Mouse (Mus musculus) thymus, postnatal 14 days (tissue): ENCODE data around the gene Gm20390.
"Not testable (repeated sequence)": the region's sequence is repeated elsewhere in the genome, so short reads cannot be mapped to it uniquely, and the experiment has no call there.

Source experiments
- DNase-seq: peaks from one replicate; pipeline ENCODE4 v3.0.0; 2021

Gm20390 gene

GRCm38 (mm10) chr11:93963013-93963412, 5.1 kb downstream of the Gm20390 start:
- no peak for DNase-seq

DNA sequence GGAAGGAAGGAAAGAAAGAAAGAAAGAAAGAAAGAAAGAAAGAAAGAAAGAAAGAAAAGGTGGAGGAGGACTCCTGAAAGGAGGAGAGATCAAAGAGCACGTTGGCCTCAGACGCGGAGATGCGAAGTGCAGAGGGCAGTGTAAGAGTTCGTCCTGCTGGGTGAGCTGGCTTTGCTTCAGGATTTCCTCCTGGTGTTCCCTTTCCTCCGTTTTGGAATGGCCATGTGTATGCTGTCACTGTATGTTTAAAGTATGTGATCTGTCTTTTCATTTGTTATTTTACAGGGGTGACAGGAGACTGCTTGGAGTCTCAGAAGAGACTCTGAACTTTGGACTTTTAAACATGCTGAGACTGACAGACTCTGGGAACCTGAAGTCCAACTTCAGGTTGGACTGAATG, 6.6 kb downstream of the Gm20390 start:
- no peak for DNase-seq

DNA sequence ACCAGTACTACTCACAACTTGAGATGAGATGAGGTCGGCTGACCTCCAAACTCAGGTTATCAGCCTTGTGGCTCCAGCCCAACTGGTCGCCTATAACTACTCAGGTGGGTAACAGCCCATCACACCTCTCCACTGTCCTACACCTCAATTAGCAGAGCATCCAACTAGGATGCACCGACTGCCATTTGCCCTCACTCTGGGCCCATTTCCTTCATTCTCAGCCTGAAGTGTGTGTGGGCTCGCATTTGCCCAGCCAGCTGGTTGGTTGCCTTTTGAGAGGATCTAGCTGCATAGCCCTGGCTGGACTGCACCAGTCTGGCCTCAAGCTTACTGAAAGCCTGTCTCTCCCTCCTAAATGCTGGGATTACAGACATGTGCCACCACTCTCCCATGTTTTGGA, 10.3 kb downstream of the Gm20390 start:
- DNase-seq: no peak

- DNase-seq: no peak
Observed at GRCm38 (mm10) chr11:93957031-93957555, 11.0 kb downstream of the Gm20390 start.

GRCm38 (mm10) chr11:93956159-93956558, 11.9 kb downstream of the Gm20390 start, which contains the start of gene Nme2:
Gene Nme2, minus strand, starts transcription at chr11:93956259.
- no peak for DNase-seq

DNA sequence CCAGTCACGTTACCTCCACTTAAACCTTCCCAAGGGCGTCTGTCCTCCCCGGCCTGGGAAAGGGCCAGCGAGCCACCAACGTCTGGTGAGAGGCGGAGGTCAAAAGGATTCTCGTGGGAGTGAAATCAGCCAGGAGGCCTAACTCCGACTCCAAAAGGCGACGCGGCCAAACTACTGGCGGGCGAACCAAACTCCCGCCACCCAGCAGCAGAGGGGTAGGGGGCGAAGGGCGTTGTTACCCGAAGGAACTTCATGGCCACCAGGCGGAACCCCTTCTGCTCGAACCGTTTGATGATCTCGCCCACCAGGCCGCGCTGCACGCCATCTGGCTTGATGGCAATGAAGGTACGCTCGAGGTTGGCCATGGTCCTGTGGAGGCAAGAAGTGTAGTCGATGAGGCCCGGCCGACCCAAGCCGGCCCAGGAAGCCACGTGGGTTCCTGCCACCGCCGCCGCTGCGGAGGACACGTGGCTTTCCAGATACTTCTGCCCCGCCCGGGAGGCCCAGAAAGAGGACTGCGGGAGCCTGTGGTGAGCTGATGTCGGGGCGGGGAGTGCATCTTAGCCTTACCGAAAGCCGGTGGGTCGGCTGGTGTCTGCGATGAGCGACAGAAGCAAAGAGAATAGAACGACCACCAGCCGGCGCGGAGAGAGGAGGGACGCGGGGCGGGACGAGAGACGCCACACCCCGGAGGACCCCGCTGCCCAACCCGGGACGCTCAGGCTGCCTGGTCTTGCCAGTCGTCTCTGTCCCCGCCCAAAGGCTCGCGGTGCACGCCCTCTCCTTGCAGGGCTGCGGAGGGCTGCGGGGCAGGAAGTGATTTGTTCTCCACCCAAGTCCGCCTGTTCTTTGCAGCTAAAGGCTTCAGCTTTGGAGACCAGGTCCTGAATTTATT, 12.6 kb downstream of the Gm20390 start:
- DNase-seq: peak; percentile 95

- DNase-seq: no peak
Observed at GRCm38 (mm10) chr11:93954738-93955255, 13.3 kb downstream of the Gm20390 start.

GRCm38 (mm10) chr11:93952376-93952775, 15.7 kb downstream of the Gm20390 start:
- no peak for DNase-seq

GRCm38 (mm10) chr11:93950045-93950444, 18.0 kb downstream of the Gm20390 start:
- DNase-seq: no peak

GRCm38 (mm10) chr11:93948887-93949567, 19.1 kb downstream of the Gm20390 start:
- no peak for DNase-seq

GRCm38 (mm10) chr11:93944986-93945385, 23.1 kb downstream of the Gm20390 start:
- DNase-seq: no peak

DNA sequence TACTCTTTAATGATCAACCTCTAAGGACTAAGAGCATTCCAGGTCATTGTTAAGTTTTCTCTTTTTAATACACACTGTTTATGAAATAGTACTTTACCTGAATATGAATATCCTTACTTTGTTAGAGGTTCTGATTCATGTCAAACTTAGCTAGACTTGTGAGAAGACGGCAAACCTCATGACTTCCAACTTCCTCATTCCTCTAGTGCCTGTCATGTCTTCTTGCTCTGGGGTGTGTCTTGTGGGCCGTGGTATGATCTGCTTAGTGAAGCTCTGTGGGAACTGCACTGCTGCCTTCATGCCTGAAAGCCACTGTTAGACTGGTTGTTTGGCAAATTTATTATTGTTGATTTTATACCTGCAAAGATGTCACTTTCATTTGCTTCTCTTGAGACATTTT, 27.2 kb downstream of the Gm20390 start:
- DNase-seq: no peak

DNA sequence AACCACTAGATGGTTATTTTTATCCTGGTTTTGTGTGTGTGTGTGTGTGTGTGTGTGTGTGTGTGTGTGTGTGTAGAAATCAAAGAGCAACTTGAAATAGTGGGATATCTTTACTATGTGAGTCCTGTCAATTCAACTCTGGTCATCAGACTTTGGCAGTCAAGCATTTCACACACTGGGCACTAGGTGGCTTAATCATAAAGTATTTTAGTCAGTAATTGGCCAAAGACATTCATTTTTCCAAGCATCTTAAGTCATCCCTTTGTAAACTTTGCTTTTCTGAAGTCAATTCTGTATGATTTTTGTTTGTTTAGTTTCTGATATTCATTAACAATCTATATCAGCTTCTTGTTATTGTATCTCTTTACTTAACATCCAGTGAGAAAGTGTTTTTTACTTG, 39.0 kb downstream of the Gm20390 start:
- DNase-seq: no peak

DNA sequence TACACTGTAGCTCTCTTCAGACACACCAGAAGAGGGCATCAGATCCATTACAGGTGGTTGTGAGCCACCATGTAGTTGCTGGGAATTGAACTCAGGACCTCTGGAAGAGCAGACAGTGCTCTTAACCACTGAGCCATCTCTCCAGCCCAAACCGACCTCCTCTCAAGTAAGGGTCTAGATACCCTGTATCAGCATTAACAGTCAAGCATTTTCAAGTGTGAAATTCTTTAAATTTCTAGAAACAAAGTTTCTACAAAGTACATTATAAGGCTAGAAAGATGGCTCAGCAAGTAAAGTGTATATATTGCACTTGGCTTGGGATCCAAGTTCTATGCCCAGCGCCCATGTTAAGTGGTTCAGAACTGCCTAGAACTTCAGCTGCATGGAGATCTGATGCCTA, 53.1 kb downstream of the Gm20390 start:
- DNase-seq: not testable (repeated sequence)

DNA sequence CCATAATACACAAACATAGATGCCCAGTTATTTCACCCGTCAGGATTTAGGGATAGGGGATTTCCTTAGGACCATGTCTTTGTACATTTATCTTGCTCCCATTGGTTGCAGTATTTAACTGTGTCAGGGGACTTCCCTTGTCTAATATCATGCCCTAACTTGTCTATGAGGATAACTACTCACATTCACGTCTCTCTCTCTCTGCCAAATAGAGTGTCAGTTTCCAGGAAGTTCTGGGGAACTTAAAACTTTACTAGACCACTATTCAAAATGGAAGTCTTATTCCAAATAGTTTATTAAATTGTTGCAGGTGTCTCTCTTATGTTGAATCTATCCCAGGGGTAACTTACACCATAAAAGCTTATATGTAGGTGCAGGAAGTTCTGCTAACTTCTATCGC, 56.5 kb downstream of the Gm20390 start:
- DNase-seq: no peak

- DNase-seq: no peak
Observed at GRCm38 (mm10) chr11:93908829-93909228, 59.3 kb downstream of the Gm20390 start.

DNA sequence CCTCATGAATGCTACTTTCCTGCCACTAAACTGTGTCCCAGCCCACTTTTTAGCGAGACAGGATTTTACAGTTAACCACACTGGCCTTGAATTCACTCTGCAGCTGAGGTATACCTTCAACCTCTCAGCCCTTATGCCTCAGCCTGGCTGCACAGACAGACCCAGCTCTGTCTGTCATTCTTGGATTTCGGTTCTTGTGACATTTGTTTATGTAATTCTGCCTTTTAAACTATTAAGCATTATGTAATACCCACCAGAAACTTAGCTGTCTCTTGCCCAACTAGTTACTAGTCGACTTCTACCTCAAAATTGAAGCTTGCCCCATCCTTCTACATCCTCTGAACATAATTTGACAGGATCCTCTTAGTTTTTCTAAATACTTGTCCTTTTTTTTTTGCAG, 60.3 kb downstream of the Gm20390 start:
- no peak for DNase-seq

DNA sequence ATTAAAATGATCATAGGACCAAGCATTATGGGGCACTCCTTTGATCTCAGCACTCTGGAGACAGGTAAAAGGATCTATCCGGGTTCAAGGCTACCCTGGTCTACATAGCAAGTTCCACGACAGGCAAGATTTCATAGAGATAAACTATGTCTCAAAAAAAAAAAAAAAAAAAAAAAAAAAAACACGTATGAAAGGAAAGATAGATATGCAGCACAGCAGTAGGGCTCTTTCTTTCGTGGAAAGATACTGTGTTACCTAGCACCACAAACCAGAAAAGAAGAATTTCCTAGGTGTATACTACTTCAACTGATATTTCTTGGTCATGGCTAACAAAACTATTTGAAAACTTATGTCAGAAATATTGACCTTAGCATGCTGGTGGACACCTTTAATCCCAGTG, 61.3 kb downstream of the Gm20390 start:
- no peak for DNase-seq
